Mouse (Mus musculus) bone marrow macrophage, adult 2 months (primary cell): ENCODE measurements around the gene Ralgps2. TPM values are rescaled to one million over a fixed set of nuclear protein-coding genes. Genes with fewer than 3 reads are reported as not detected.

Experiments
- H3K27ac ChIP-seq: 2 replicates; pipeline ENCODE4 v1.5.1; 2012; ENCODE audit warnings: low read depth, low read length; ENCODE audit not compliant: insufficient read depth
- H3K4me1 ChIP-seq: 2 replicates; pipeline ENCODE4 v1.6.1; 2012; ENCODE audit warnings: low read length; ENCODE audit not compliant: control insufficient read depth, insufficient read depth
- H3K4me3 ChIP-seq: 2 replicates; pipeline ENCODE4 v1.5.1; 2012; ENCODE audit warnings: mild to moderate bottlenecking, low read length, moderate library complexity; ENCODE audit not compliant: insufficient read depth
- CTCF ChIP-seq: IDR thresholded peaks from 2 replicates; pipeline ENCODE4 v1.5.1; 2012; ENCODE audit warnings: low read depth, mild to moderate bottlenecking, low read length, moderate library complexity
- POLR2A ChIP-seq: IDR thresholded peaks from 2 replicates; pipeline ENCODE4 v1.6.1; 2012; ENCODE audit warnings: mild to moderate bottlenecking, low read depth, low read length, borderline replicate concordance
- polyA plus RNA-seq: library from polyadenylated mRNA; stranded (reverse); fragments of >200 nt; gene quantifications from 2 replicates; pipeline ENCODE4 v1.2.4, GENCODE M21; 2012; ENCODE audit not compliant: missing spikeins, insufficient read depth, insufficient read length

The Ralgps2 gene
- polyA plus RNA-seq, 1 experiment: 13.0 TPM

GRCm38 (mm10) chr1:156909265-156909664 lies 30.2 kb downstream of the Ralgps2 start:
- peaks cover 2% of the 10 kb centered on the region; the same call in 1 of the 2 replicates for H3K4me1 ChIP-seq

GRCm38 (mm10) chr1:156905660-156906059 lies 33.8 kb downstream of the Ralgps2 start:
- TF ChIP-seq CTCF (no peak), POLR2A (no peak)
- Histone ChIP-seq H3K27ac (no peak overlapping the region), H3K4me1 (no peaks in the 10 kb centered on the region), H3K4me3 (no peak overlapping the region)

More at GRCm38 (mm10) chr1:156909265-156909664, 30.2 kb downstream of the Ralgps2 start:
- no peak overlapping the region for H3K4me3 ChIP-seq
- TF ChIP-seq POLR2A: no peak
- H3K27ac ChIP-seq: no peak overlapping the region

- TF ChIP-seq POLR2A (no peak), CTCF (no peak)
- Histone ChIP-seq H3K4me1 (no peaks in the 10 kb centered on the region), H3K4me3 (no peak overlapping the region), H3K27ac (no peak overlapping the region)
These were observed 35.5 kb downstream of the Ralgps2 start for GRCm38 (mm10) chr1:156903899-156904298.

- TF ChIP-seq POLR2A: no peak
- TF ChIP-seq CTCF: no peak
These were observed 37.7 kb downstream of the Ralgps2 start for GRCm38 (mm10) chr1:156901689-156902088.

GRCm38 (mm10) chr1:156891561-156891960 lies 47.9 kb downstream of the Ralgps2 start:
- Histone ChIP-seq H3K4me3 (no peak overlapping the region), H3K4me1 (no peaks in the 10 kb centered on the region), H3K27ac (no peak overlapping the region)
- no peak for TF ChIP-seq CTCF
- no peak for TF ChIP-seq POLR2A

More at GRCm38 (mm10) chr1:156901689-156902088, 37.7 kb downstream of the Ralgps2 start:
- H3K4me1 ChIP-seq: no peaks in the 10 kb centered on the region
- no peak overlapping the region for H3K27ac ChIP-seq
- no peak overlapping the region for H3K4me3 ChIP-seq

GRCm38 (mm10) chr1:156888830-156889229 lies 50.6 kb downstream of the Ralgps2 start:
- no peak overlapping the region for H3K27ac ChIP-seq
- H3K4me1 ChIP-seq: no peaks in the 10 kb centered on the region
- no peak for TF ChIP-seq POLR2A
- TF ChIP-seq CTCF: no peak

GRCm38 (mm10) chr1:156885879-156886278 lies 53.5 kb downstream of the Ralgps2 start:
- Histone ChIP-seq H3K4me3 (no peak overlapping the region), H3K27ac (no peak overlapping the region), H3K4me1 (no peaks in the 10 kb centered on the region)
- TF ChIP-seq CTCF (no peak), POLR2A (no peak)

More at GRCm38 (mm10) chr1:156888830-156889229, 50.6 kb downstream of the Ralgps2 start:
- no peak overlapping the region for H3K4me3 ChIP-seq

- TF ChIP-seq POLR2A (no peak), CTCF (no peak)
- no peak overlapping the region for H3K4me3 ChIP-seq
- H3K4me1 ChIP-seq: no peaks in the 10 kb centered on the region
- H3K27ac ChIP-seq: no peak overlapping the region
These were observed 54.6 kb downstream of the Ralgps2 start for GRCm38 (mm10) chr1:156884782-156885181.

- Histone ChIP-seq H3K4me1 (no peaks in the 10 kb centered on the region), H3K4me3 (no peak overlapping the region), H3K27ac (no peak overlapping the region)
- TF ChIP-seq POLR2A (no peak), CTCF (no peak)
These were observed 68.8 kb downstream of the Ralgps2 start for GRCm38 (mm10) chr1:156870616-156871015.

- Histone ChIP-seq H3K27ac (no peak overlapping the region), H3K4me3 (no peak overlapping the region), H3K4me1 (no peaks in the 10 kb centered on the region)
- TF ChIP-seq POLR2A (no peak), CTCF (no peak)
These were observed 69.4 kb downstream of the Ralgps2 start for GRCm38 (mm10) chr1:156870028-156870427.

GRCm38 (mm10) chr1:156864240-156864639 lies 75.2 kb downstream of the Ralgps2 start:
- no peak overlapping the region for H3K27ac ChIP-seq
- TF ChIP-seq CTCF: no peak
- TF ChIP-seq POLR2A: no peak
- peaks cover 7% of the 10 kb centered on the region for H3K4me1 ChIP-seq

More at GRCm38 (mm10) chr1:156864240-156864639, 75.2 kb downstream of the Ralgps2 start:
- no peak overlapping the region for H3K4me3 ChIP-seq
